Mouse (Mus musculus): ENCODE measurements around the gene Inhba.
A peak's percentile ranks its signal among the peaks of the same experiment; 100 is the strongest.

Gene Inhba

DNA sequence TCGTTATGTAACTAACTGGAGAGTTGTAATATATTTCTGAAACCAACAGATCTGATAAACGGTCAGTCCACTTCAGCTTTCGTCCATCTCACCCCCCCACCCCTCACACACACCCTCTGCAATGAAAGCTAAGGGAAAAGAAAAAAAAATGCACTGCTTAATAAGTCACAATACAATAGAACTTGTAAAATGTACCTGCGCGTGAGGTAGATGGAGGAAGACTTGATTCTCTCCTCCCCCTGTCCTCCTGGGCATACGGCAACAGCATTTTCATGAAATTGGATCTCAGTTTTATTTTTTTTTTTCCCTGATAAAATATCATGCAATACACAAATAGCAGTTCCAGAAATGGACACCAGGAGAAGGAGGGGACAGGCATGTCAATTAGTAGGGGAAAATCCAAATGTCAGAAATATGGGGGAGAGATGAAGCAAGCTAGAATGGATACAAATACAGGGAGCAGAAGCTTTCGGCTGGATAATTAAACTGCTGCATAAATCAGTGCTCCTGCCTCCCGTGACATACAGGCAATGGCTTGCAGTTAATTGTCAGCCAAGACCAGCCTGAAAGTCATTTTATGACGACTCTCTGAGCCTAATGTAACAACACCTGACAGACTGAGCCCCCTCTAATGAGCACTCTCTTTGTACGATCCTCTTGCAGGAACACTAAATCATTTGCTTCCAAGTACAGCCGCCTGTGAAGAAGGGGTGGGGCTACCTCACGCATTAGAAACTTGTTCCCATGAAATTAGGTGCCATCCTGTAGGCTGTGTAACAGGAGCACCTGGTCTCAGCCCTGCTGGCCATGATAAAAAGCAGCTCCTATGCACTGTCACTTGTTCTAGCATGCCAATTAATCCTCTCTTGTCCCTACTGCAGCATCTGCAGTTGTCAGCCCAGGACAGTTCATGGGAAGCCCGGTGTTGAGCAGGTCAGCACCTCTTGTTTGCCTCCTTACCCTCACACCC, 11.7 kb downstream of the Inhba start:
- DNase-seq (ENCODE audit: low read depth, low spot score): peak; percentile 75

DNA sequence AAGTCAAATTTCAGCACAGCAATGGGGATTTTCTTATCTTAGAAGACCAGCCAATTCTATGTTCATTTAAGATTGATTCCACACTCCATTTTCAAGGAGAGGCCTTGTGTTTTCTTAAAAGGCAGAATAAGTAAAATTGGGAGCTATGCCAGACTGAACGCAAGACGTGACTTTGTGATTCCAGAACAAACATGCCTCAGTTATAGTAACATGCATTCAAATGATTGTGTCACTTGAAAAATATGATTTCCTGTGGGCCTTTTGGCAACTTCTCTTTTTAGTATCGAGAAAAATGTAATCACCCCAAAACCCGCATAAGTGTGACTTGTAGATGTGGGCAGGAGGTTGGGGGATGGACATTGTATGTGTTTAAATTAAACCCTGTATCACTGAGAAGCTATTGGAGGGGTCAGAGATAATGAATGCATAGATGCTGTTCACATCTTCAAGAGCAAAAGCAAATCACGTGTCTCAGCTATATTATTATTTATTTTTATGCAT, 19.0 kb downstream of the Inhba start:
- no peak for DNase-seq (ENCODE audit: low read depth, low spot score)

DNA sequence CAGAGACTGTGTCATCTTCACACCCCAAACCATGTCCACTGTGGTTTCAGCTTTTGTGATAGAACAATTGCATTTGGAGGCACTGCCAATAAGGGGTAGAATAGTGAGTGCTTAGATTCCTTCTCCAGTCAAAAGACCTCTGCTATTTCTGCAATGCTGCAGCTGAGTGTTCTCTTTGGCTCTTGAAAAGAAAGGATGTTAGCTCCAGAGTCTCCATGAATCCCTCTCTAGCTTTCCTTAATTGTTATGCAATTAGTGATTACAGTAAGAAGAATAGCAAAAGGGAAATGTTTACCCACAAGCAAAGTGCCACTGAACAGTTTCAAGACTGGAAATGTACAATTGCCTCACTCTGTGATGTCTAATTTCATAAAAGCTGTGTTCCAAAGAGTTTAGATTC, 20.8 kb downstream of the Inhba start:
- no peak for DNase-seq (ENCODE audit: low read depth, low spot score)

DNA sequence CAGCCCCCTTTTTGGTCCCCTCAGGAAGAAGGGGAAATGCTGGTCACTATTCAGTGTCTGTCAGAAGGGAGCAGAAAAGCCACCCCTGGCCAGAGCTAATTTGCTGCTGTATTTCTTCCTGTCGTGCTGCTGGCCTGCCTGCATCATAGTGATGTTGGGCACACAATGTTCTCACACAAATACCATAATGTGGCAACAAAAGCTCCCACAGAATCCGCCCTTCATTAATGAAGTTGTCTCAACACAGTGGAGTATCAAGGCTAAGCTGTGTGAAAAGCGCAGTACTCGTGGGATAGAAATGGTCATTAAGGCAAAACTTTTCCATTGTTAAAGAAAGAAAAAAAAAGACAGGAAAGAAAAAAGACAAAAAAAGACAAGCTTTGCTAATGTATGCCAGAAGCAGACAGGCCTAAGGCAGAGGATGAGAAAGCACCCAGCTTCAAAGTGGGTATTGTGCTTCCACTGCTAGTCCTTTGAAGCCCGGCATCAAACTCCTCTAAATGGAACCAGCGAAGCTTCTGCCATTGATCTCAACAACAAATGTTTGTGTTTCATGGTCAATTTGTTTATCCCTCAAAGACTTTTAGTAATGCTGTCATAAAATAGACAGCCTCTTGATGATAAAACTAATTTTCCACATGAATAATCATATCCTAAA, 21.4 kb downstream of the Inhba start:
- DNase-seq (ENCODE audit: low read depth, low spot score): no peak

GRCm38 (mm10) chr13:16069079-16069478, 57.4 kb downstream of the Inhba start:
- DNase-seq (ENCODE audit: low read depth, low spot score): no peak

DNA sequence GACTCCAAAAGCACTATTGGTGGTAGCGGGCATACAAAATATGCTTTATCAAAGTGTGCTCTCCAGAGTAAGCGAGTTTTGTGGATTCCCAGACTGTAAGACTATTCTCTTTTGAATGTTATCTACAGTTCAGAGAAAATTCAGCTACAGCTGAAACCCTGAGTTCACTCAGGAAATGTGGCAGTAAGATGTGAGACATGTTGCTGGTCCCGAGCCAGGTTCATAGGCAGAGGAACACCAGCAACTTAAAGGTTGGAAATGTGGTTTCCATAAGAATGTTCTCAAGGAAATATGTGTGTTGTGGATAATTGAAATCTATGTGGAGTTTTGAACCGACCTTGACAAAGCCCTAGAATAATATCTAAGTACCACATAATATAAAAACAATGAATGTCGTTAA, 65.6 kb downstream of the Inhba start:
- DNase-seq (ENCODE audit: low read depth, low spot score): no peak

DNA sequence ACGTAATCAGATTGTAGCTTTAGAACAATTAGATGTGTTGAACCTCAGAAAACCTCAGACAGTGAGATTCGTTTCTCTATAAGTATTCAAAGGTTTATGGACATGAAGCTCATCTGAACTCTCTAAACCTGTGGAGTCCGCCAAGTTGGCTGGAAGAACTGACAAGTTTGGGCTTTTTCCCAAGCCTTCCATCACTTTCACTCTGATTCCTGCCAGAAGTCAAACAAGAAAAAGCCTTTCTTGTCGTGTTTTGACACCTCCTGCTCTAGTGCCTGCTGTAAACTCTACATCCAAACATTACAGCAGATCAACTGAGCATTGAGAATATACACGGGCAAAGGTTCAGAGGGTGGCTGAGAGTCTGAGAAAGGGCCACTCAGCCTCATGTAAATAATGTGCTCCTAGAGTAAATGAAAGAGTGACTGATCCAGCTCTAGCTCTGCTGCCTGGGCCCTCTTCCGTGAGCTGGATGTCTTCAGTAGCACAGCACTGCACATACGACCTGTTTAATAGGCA, 66.6 kb downstream of the Inhba start:
- no peak for DNase-seq (ENCODE audit: low read depth, low spot score)

GRCm38 (mm10) chr13:16080205-16080604, 68.6 kb downstream of the Inhba start:
- DNase-seq (ENCODE audit: low read depth, low spot score): no peak

Data from telencephalon, adult 2 months (tissue).